Mouse (Mus musculus) CH12.LX (cell line): ENCODE data around the gene Msi2.

ENCODE experiments used
- CHD1 ChIP-seq: IDR thresholded peaks from 2 replicates; pipeline ENCODE4 v1.6.1; 2012; ENCODE audit warnings: low read depth, low read length, improper control_type of control experiment, inconsistent platforms
- CTCF ChIP-seq, 2 experiments: IDR thresholded peaks in 1 of 2; conservative IDR thresholded peaks in 1 of 2; 2 replicates each; pipeline ENCODE4 v1.5.1; 2011 to 2012; ENCODE audit warnings: low read depth in 2 of 2, low read length in 2 of 2, improper control_type of control experiment in 1 of 2, inconsistent platforms in 1 of 2, mild to moderate bottlenecking in 1 of 2, moderate library complexity in 1 of 2
- HCFC1 ChIP-seq: IDR thresholded peaks from 2 replicates; pipeline ENCODE4 v1.6.1; 2012; ENCODE audit warnings: low read depth, mild to moderate bottlenecking, inconsistent platforms, low read length, improper control_type of control experiment
- JUN ChIP-seq: IDR thresholded peaks from 2 replicates; pipeline ENCODE4 v1.6.1; 2011; ENCODE audit warnings: low read depth, mild to moderate bottlenecking, low read length, improper control_type of control experiment, moderate library complexity; ENCODE audit not compliant: insufficient read depth
- JUND ChIP-seq: conservative IDR thresholded peaks from 2 replicates; pipeline ENCODE4 v1.6.1; 2011; ENCODE audit warnings: low read depth, low read length, improper control_type of control experiment
- MEF2A ChIP-seq: IDR thresholded peaks from 2 replicates; pipeline ENCODE4 v1.6.1; 2014; ENCODE audit warnings: low read depth, mild to moderate bottlenecking, inconsistent platforms, low read length, improper control_type of control experiment, borderline replicate concordance
- MXI1 ChIP-seq: IDR thresholded peaks from 2 replicates; pipeline ENCODE4 v1.6.1; 2011; ENCODE audit warnings: mild to moderate bottlenecking, low read depth, low read length, improper control_type of control experiment
- MYC ChIP-seq: IDR thresholded peaks from 2 replicates; pipeline ENCODE4 v1.6.1; 2011; ENCODE audit warnings: low read depth, mild to moderate bottlenecking, improper control_type of control experiment, low read length
- POLR2A ChIP-seq: IDR thresholded peaks from 2 replicates; pipeline ENCODE4 v1.6.1; 2011; ENCODE audit warnings: low read depth, mild to moderate bottlenecking, improper control_type of control experiment, low read length
- POLR2AphosphoS2 ChIP-seq: IDR thresholded peaks from 2 replicates; pipeline ENCODE4 v1.6.1; 2011; ENCODE audit warnings: low read depth, low read length, improper control_type of control experiment
- SIN3A ChIP-seq: IDR thresholded peaks from 2 replicates; pipeline ENCODE4 v1.6.1; 2012; ENCODE audit warnings: low read length, improper control_type of control experiment, inconsistent platforms
- TBP ChIP-seq: conservative IDR thresholded peaks from 2 replicates; pipeline ENCODE4 v1.6.1; 2011; ENCODE audit warnings: low read depth, low read length, improper control_type of control experiment
- TCF12 ChIP-seq: IDR thresholded peaks from 2 replicates; pipeline ENCODE4 v1.6.1; 2014; ENCODE audit warnings: low read depth, mild to moderate bottlenecking, inconsistent platforms, low read length, improper control_type of control experiment
- ZC3H11A ChIP-seq: IDR thresholded peaks from 2 replicates; pipeline ENCODE4 v1.6.1; 2012; ENCODE audit warnings: low read depth, mild to moderate bottlenecking, inconsistent platforms, low read length, improper control_type of control experiment

DNA sequence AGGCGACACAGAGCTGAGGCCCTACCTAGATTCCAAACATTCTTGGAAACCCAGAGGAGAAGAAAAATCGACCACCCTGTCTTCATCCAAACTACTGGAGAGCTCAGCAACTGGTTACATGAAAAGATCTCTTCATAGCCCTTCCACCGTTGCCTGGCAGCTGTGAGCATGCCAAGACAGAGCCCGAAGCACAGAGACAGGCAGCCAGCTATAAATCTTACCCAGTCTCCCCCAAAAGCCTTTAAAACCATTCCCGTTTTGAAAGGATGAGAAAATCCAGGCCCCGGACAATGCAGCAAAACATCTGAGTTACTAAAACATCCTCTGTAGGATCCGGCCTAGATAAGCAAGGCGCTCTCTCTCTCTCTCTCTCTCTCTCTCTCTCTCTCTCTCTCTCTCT lies 124.3 kb downstream of the Msi2 start:
- TF ChIP-seq CTCF (conservative IDR thresholded peaks at IDR 0.05 in 1 of 2, IDR thresholded peaks at IDR 0.05 in 1 of 2; ENCODE audit: low read depth in 2 of 2, low read length in 2 of 2) (no peak), MXI1 (no peak), SIN3A (no peak), POLR2A (no peak), ZC3H11A (no peak), TCF12 (no peak), MYC (no peak), POLR2AphosphoS2 (no peak), JUN (no peak), CHD1 (no peak), HCFC1 (no peak), MEF2A (no peak), JUND (no peak), TBP (no peak)
